Mouse (Mus musculus) embryo, embryonic 11.5 days (tissue): ENCODE data around the gene Ing4.

Experiments
- DNase-seq: peaks from one replicate; pipeline ENCODE4 v3.0.0-alpha.2; 2012; ENCODE audit warnings: low read depth, low spot score

Gene Ing4

DNA sequence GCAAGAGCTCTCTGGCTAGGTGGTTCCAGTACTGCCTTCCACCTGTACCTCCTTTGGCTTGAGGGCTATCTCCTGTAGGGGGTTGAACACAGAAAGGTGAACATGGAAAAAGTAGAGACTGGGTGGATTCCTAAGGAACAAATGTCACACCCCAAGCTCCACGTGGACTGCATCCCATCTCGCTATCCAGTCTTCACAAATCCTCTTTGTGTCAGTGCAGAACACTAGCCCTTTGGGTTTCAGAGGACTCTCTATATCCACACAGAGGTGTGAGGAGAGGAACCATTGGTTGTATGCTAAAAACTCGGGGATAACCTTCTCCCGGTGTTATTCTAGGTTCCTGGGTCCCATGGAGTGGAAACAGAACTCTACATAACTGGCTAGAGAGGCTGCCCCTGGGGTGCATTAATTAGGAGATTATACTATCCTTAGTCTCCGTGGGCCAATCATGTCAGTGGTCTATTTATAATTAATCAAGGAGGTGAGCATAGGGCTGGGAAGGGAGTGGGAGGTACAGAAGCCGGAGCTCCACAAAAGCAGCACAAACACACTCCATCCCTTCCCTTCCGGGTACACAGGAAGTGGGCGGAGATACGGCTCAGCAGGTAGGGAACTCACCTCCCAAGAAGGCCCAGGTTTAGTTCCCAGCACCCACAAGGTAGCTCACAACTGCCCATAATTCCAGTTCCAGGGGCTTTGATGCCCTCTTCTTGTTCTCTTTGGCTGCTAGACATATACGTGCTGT lies 51.0 kb downstream of the Ing4 start:
- DNase-seq = no peak

DNA sequence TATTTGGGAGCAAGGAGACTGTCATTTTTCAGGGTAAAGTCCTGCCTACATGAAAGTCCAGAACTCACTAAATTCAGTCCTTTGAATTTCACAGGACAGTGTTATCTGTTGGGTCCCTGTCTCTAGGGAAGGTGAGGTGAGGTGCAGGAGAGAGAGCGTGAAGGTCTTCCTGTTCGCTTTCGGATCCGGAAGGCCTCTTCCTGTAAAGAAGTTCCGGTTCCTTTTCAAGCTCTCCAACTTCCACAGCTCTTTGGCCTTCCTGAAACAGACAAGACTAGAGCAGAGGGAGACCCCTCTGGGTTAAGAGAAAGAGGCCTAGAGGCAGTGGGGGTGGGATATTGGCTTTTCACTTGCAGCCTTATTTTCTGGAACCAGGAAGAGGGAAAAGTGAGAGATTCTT lies 52.8 kb downstream of the Ing4 start:
- DNase-seq = no peak

DNA sequence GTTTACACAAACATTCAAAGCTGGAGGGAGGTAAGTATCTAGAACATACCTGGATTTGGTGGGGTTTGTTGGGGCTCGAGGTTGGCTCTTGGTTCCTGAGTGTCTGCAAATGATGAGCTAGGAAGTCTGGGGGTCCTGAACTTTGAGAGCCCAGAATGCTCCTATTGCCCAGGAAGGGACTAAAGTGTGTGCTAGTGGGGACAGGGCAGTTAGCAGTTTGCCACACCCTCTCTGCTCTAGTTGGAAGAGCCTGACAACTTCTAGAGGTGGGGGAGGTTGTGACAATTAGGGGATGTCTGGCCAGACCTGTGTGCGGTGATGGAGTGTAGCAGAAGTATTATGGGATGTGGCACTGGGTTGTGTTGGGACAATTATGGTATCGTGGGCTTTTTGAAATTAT lies 55.3 kb downstream of the Ing4 start:
- DNase-seq = no peak

DNA sequence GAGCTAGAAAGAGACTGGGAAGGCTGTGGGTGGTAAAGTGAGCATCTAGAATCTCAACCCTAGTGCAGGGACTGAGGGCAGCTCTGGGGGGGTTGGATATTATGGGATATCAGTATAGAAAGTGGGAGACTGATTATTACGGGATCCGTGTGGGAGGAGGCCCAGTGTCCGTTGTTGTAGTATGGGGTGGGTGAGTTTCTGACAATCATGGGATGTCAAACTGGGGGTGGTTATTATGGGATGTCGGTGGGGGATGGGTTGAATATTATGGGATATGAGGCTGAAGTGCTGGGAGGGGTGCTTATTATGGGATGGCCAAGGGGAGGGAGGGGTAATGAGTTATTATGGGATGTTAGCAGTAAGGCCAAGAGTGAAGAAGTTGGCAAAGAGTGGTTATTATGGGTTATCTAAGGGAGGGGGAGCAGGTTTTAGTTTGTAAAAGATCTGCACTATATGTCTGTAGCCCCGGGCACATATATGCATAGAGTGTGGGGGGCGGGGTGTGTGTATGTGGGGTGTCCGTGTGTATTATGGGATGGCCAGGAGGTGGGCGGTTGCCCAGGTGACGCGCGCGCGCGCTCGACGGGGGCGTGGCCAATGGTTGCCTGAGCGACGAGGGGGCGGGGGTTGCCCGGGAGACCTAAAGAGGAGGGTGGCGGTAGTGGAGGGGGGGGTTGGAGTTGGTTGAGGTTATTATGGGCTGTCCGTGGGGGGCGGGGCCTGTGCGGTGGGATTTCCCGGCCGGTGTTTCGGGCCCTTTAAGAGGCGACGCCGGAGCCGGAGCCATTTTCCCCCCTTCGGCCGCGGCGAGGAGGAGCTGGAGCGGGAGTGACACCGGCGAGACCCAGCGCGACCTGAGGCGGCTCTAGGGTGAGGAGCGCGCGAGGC lies 56.1 kb downstream of the Ing4 start, which contains the start of gene Chd4:
TSS of gene Chd4 (plus strand) at position 591 of the 888 bp plus-strand sequence.
- DNase-seq = peak; percentile 87

DNA sequence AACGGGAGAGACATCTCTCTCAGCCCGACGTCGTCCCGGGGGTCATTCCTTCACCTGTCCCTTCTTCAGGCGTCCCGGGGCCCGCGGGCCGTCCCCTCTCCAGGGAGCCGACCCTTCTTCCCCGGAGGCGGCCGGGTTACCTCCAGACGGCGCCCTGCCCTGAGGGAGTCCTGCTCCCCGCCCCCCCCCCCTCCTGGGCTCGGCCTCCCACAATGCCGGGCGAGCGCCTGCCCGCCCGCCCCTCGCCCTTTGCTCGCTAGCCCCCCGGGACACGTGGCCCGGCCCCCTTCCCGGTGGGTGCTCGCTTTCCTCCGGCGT lies 56.7 kb downstream of the Ing4 start:
- DNase-seq = no peak

DNA sequence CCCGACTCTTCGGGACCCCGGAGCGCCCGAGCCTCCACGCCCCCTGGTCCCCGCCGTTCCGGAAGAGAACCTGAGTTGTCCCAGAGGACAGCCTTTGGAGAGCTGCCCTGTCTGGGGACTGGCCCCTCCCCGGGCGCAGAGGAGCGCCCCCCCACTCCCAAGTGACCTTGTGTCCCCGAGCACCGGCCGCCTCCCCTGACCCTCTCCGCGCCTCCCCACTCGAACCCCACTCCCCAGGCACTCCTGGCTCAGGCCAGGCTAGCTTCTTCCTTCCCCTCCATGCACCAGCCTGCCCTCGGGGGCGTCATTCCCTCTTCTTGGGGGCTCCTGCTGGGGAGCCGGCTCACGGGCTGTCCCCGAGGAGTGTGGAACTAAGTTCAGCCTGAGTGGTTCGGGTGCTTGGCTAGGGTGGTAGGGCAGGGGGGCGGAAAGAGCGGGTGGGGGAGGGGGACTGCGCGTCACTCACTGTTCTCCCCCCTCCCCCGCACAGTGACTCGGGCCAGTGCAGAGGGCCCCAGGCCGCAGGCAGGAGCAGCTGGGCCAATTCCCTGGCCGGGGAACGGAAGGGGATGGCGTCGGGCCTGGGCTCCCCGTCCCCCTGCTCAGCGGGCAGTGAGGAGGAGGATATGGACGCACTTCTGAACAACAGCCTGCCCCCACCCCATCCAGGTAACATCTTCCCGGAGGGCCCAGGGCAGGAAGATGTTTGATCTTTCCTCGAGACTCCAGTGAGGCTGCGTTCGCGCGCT lies 57.2 kb downstream of the Ing4 start:
- no peak for DNase-seq

DNA sequence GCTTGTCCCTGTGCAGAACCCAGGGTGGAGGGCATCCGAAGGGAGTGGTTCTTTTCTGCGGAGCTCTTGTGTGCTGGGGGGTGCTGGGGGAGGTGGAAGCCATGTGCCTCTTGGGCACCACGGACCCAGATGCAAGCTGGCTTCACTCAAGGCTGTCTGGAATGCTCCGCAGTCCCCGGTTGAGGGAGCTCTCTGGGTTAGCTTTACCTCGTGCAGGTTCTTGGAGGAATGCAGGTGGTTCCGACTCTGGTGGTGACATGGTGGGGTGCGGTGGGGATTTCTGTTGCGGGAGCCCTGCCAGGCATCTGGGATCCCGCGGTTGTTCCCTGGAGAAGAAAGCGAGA lies 57.8 kb downstream of the Ing4 start:
- DNase-seq = no peak

DNA sequence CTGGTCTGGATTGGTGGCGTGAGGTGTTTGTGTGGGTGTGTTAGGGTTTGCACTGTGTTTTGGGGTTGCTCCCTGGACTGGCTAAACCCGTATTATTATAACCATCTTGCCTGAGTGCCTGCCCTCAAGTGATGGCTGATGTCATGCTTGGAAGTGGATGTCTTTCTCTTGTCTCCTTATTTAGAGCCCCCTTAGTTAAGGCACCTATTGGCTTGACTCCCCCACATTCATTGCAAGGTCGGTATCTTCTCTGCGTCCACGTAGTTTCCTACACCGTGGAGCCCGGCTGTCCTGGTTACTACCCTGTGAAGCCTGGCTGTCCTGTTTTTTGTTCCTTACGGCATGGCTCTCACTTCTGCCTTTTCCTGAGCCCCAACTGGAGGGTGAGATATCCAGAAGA lies 58.4 kb downstream of the Ing4 start:
- DNase-seq = no peak

DNA sequence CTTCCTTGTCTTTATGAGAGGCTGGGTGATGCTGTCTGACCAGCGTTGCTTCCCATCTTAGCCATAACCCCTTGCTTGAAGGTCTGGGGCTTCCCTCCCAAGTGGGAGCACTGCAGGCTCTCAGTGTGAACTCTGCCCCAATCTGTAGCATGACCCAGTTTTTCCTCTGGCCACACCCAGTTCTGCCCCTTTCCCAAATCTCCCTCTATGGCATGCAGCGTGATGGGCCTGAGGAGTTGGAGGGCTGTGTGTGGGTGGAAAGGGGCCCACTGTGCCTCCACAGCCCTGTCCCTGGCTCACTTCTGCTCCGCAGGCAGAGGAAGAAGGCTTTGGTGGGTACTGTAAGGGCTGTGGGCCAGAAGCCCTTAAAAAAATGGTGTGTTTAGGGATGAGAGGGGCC lies 59.0 kb downstream of the Ing4 start:
- DNase-seq = no peak
